Mouse (Mus musculus): ENCODE measurements around the gene Gm20431. TPM values are rescaled to one million over a fixed set of nuclear protein-coding genes. Genes with fewer than 3 reads are reported as not detected.

Gene Gm20431
- polyA plus RNA-seq, 1 experiment from 2014 or later: 12.3 TPM

DNA sequence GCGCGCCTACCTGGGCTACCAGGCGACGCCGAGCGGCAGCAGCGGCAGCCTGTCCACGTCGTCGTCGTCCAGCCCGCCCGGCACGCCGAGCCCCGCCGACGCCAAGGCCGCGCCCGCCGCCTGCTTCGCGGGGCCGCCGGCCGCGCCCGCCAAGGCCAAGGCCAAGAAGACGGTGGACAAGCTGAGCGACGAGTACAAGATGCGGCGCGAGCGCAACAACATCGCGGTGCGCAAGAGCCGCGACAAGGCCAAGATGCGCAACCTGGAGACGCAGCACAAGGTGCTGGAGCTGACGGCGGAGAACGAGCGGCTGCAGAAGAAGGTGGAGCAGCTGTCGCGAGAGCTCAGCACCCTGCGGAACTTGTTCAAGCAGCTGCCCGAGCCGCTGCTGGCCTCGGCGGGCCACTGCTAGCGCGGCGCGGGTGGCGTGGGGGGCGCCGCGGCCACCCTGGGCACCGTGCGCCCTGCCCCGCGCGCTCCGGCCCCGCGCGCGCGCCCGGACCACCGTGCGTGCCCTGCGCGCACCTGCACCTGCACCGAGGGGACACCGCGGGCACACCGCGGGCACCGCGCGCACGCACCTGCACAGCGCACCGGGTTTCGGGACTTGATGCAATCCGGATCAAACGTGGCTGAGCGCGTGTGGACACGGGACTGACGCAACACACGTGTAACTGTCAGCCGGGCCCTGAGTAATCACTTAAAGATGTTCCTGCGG is 28.4 kb upstream of the Gm20431 start, which contains the start of gene Tmem189:
Gene Tmem189 (minus strand): TSS at position 322 of the 718 bp plus-strand sequence.
- peak within 1 kb of the TSS; percentile 94 for H3K27ac ChIP-seq (ENCODE audit: low read depth)
- TF ChIP-seq CTCF (IDR thresholded peaks at IDR 0.05; ENCODE audit: low read depth): no peak
- ATAC-seq (ENCODE audit: insufficient read depth): peak; percentile 13; the same call in 1 of the 2 replicates

DNA sequence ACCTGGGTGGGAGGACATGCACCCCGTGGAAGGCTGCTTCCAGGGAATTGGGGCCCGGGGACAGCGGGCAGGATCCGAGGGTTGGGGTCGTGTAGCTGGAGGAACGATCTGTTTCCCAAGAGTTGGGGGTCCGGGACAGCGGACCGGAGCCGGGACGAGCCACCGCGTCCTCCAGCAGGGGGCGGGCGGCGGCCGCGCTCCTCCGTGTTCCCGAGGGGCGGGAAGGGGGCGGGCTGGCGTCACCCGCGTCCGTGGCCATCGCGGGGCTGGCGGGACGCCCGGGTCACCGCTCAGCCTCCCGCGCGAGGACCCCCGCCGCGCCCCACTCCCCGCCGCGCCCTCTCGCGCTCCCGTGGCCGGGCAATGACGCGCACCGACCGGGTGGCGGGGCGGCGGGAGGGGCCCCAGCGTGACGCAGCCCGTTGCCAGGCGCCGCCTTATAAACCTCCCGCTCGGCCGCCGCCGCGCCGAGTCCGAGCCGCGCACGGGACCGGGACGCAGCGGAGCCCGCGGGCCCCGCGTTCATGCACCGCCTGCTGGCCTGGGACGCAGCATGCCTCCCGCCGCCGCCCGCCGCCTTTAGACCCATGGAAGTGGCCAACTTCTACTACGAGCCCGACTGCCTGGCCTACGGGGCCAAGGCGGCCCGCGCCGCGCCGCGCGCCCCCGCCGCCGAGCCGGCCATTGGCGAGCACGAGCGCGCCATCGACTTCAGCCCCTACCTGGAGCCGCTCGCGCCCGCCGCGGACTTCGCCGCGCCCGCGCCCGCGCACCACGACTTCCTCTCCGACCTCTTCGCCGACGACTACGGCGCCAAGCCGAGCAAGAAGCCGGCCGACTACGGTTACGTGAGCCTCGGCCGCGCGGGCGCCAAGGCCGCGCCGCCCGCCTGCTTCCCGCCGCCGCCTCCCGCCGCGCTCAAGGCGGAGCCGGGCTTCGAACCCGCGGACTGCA is 27.5 kb upstream of the Gm20431 start, which contains the start of gene Cebpb:
Gene Cebpb (plus strand): TSS at position 418 of the 954 bp plus-strand sequence.
- Histone ChIP-seq H3K4me3 (ENCODE audit: low read depth, low read length) (peak within 1 kb of the TSS; percentile 80), H3K27ac (ENCODE audit: low read depth) (peak within 1 kb of the TSS; percentile 94), H3K27me3 (ENCODE audit: insufficient read depth, low read length) (no peaks in the 10 kb centered on the region; the same call in 1 of the 2 replicates), H3K9me3 (ENCODE audit: low read depth, low read length) (no peaks in the 10 kb centered on the region), H3K9ac (peak within 1 kb of the TSS; percentile 83), H3K4me1 (ENCODE audit: insufficient read depth) (no peaks in the 10 kb centered on the region), H3K4me2 (peak within 1 kb of the TSS; percentile 92), H3K36me3 (ENCODE audit: insufficient read depth) (peaks cover 21% of the 10 kb centered on the region)
- DNase-seq (peak; percentile 91), ATAC-seq (ENCODE audit: insufficient read depth) (peak; percentile 75)
- WGBS: under 1% methylated on average over 120 of the region's 147 CpGs
- peak; percentile 40 for TF ChIP-seq CTCF (IDR thresholded peaks at IDR 0.05; ENCODE audit: low read depth)

More for the DNA sequence above, 28.4 kb upstream of the Gm20431 start, which contains the start of gene Tmem189:
- Histone ChIP-seq H3K4me1 (ENCODE audit: insufficient read depth) (no peaks in the 10 kb centered on the region), H3K9ac (peak within 1 kb of the TSS; percentile 83), H3K4me2 (peak within 1 kb of the TSS; percentile 92), H3K27me3 (ENCODE audit: insufficient read depth, low read length) (no peaks in the 10 kb centered on the region; the same call in 1 of the 2 replicates), H3K36me3 (ENCODE audit: insufficient read depth) (peaks cover 24% of the 10 kb centered on the region), H3K9me3 (ENCODE audit: low read depth, low read length) (no peaks in the 10 kb centered on the region), H3K4me3 (ENCODE audit: low read depth, low read length) (peak within 1 kb of the TSS; percentile 80)
- peak; percentile 75 for DNase-seq
- WGBS: under 1% methylated on average over 99 of the region's 99 CpGs

- H3K9me3 ChIP-seq (ENCODE audit: low read depth, low read length): no peaks in the 10 kb centered on the region
- H3K27ac ChIP-seq (ENCODE audit: low read depth): 0 out of 2 replicates have a peak overlapping the region, but pooled peaks have one; percentile 94
- no peaks in the 10 kb centered on the region for H3K4me1 ChIP-seq (ENCODE audit: insufficient read depth)
- peak overlapping the region; percentile 83 for H3K9ac ChIP-seq
- peaks cover 14% of the 10 kb centered on the region for H3K36me3 ChIP-seq (ENCODE audit: insufficient read depth)
- DNase-seq: peak; percentile 39
- H3K27me3 ChIP-seq (ENCODE audit: insufficient read depth, low read length): no peaks in the 10 kb centered on the region; the same call in 1 of the 2 replicates
- 15% methylated on average over 12 of the region's 12 CpGs for WGBS
- peak overlapping the region; percentile 80 for H3K4me3 ChIP-seq (ENCODE audit: low read depth, low read length)
- ATAC-seq (ENCODE audit: insufficient read depth): peak; percentile 26
- TF ChIP-seq CTCF (IDR thresholded peaks at IDR 0.05; ENCODE audit: low read depth): peak; percentile 21; the same call in 1 of the 2 replicates
- peak overlapping the region; percentile 92 for H3K4me2 ChIP-seq
Measured at GRCm38 (mm10) chr2:167688126-167688497, 26.8 kb upstream of the Gm20431 start.

- Histone ChIP-seq H3K9ac (no peak overlapping the region), H3K9me3 (ENCODE audit: low read depth, low read length) (no peaks in the 10 kb centered on the region), H3K4me3 (ENCODE audit: low read depth, low read length) (no peak overlapping the region), H3K27ac (ENCODE audit: low read depth) (no peak overlapping the region), H3K4me2 (peak overlapping the region; percentile 92; the same call in 1 of the 2 replicates), H3K36me3 (ENCODE audit: insufficient read depth) (peaks cover 13% of the 10 kb centered on the region), H3K27me3 (ENCODE audit: insufficient read depth, low read length) (no peaks in the 10 kb centered on the region; the same call in 1 of the 2 replicates), H3K4me1 (ENCODE audit: insufficient read depth) (no peaks in the 10 kb centered on the region)
- WGBS: 40% methylated on average over 11 of the region's 11 CpGs
- TF ChIP-seq CTCF (IDR thresholded peaks at IDR 0.05; ENCODE audit: low read depth): no peak
- DNase-seq (no peak), ATAC-seq (ENCODE audit: insufficient read depth) (no peak)
Measured at GRCm38 (mm10) chr2:167687651-167688101, 26.4 kb upstream of the Gm20431 start.

DNA sequence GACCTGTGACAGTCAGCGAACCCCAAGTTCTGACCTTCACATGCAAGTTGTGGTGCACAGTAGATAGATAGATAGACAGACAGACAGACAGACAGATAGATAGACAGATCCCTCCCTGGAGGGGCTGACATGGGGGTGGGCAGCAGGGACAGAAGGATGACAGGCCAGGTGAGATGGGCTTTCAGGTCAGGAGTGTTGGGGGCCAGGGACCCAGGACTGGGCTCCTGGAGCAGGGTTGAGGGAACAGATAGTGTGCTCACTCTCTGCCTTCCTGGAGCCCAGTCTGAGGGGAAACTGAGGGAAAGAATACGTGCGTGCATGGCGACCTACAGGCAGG is 25.9 kb upstream of the Gm20431 start:
- H3K27me3 ChIP-seq (ENCODE audit: insufficient read depth, low read length): no peaks in the 10 kb centered on the region; the same call in 1 of the 2 replicates
- 89% methylated on average over 4 of the region's 4 CpGs for WGBS
- no peak overlapping the region for H3K4me2 ChIP-seq
- no peak overlapping the region for H3K4me3 ChIP-seq (ENCODE audit: low read depth, low read length)
- no peaks in the 10 kb centered on the region for H3K4me1 ChIP-seq (ENCODE audit: insufficient read depth)
- ATAC-seq (ENCODE audit: insufficient read depth) (no peak), DNase-seq (no peak)
- no peak for TF ChIP-seq CTCF (IDR thresholded peaks at IDR 0.05; ENCODE audit: low read depth)
- no peak overlapping the region for H3K27ac ChIP-seq (ENCODE audit: low read depth)
- peaks cover 13% of the 10 kb centered on the region for H3K36me3 ChIP-seq (ENCODE audit: insufficient read depth)
- no peaks in the 10 kb centered on the region for H3K9me3 ChIP-seq (ENCODE audit: low read depth, low read length)
- no peak overlapping the region for H3K9ac ChIP-seq

DNA sequence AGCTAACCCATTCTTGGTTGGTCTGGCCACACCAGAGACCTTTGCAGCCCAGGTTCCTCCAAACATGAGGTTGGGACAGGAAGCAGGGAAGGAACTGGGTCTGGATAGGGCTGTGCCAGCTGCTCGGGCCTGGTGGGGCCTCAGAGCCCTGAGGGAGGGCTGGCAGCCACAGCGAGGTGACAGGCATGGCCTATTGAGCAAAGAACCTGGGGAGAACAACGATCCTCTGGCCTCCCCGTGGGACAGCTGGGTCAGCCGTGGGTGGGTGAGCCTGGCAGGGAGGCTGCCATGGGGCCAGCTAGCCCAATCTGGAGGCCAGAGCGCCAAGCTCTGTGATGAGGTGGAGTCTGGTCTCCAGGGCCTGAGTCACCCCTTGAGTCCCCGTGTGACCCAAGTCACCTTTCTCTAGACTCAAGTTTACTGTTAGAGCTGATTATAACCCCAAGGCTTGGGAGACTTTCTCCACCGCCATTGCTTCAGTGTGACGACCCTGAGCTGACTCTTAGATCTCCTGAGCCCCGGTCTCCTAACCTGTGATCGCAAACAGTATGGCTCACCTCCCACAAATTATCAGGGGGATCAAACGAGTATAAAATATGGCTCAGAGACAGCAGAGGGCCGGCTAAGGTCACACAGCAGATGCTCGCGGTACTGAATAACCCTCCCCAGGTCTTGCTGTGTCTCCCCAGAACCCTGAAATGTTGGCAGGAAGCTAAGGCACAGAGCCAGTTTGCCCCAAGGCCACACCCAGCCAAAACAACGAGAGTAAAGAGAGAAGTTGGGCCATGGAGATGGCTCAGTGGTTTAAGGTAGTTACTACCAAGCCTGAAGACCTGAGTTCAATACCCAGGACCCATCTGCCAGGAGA is 25.3 kb upstream of the Gm20431 start:
- Histone ChIP-seq H3K9me3 (ENCODE audit: low read depth, low read length) (no peaks in the 10 kb centered on the region), H3K36me3 (ENCODE audit: insufficient read depth) (peaks cover 8% of the 10 kb centered on the region), H3K27me3 (ENCODE audit: insufficient read depth, low read length) (no peaks in the 10 kb centered on the region; the same call in 1 of the 2 replicates), H3K4me3 (ENCODE audit: low read depth, low read length) (no peak overlapping the region), H3K4me1 (ENCODE audit: insufficient read depth) (no peaks in the 10 kb centered on the region), H3K27ac (ENCODE audit: low read depth) (no peak overlapping the region), H3K9ac (no peak overlapping the region), H3K4me2 (no peak overlapping the region)
- ATAC-seq (ENCODE audit: insufficient read depth) (no peak), DNase-seq (no peak)
- TF ChIP-seq CTCF (IDR thresholded peaks at IDR 0.05; ENCODE audit: low read depth): no peak
- WGBS: 81% methylated on average over 16 of the region's 16 CpGs

All from lung, embryonic 14.5 days (tissue).